Mouse (Mus musculus): ENCODE data around the gene Anks1b. TPM values are rescaled to one million over a fixed set of nuclear protein-coding genes. Genes with fewer than 3 reads are reported as not detected.
A peak's percentile ranks its signal among the peaks of the same experiment; 100 is the strongest.

The Anks1b gene
- polyA plus RNA-seq, 1 experiment from 2014 or later, result 9.7 TPM

- Histone ChIP-seq H3K4me2 (ENCODE audit: low read depth) (no peak overlapping the region), H3K4me3 (ENCODE audit: low read depth, low read length) (no peak overlapping the region), H3K9ac (ENCODE audit: low read length) (no peak overlapping the region), H3K27ac (ENCODE audit: low read depth, low read length) (no peak overlapping the region), H3K4me1 (ENCODE audit: control insufficient read depth, insufficient read depth, low read length) (no peaks in the 10 kb centered on the region), H3K27me3 (ENCODE audit: control insufficient read depth, insufficient read depth, low read length) (no peaks in the 10 kb centered on the region), H3K9me3 (ENCODE audit: control insufficient read depth, low read length) (no peaks in the 10 kb centered on the region), H3K36me3 (ENCODE audit: control insufficient read depth, insufficient read depth, low read length) (no peaks in the 10 kb centered on the region)
- no peak for DNase-seq (ENCODE audit: low spot score)
- 47% methylated on average over 6 of the region's 6 CpGs for WGBS
- ATAC-seq (ENCODE audit: insufficient read depth, low FRiP score, low TSS enrichment), result no peak
These were observed 929.8 kb downstream of the Anks1b start for GRCm38 (mm10) chr10:90803112-90803511.

- Histone ChIP-seq H3K9me3 (ENCODE audit: control insufficient read depth, low read length) (no peaks in the 10 kb centered on the region), H3K4me3 (ENCODE audit: low read depth, low read length) (no peak overlapping the region), H3K27me3 (ENCODE audit: control insufficient read depth, insufficient read depth, low read length) (no peaks in the 10 kb centered on the region), H3K4me2 (ENCODE audit: low read depth) (no peak overlapping the region), H3K4me1 (ENCODE audit: control insufficient read depth, insufficient read depth, low read length) (no peaks in the 10 kb centered on the region), H3K27ac (ENCODE audit: low read depth, low read length) (no peak overlapping the region), H3K9ac (ENCODE audit: low read length) (no peak overlapping the region), H3K36me3 (ENCODE audit: control insufficient read depth, insufficient read depth, low read length) (no peaks in the 10 kb centered on the region)
- ATAC-seq (ENCODE audit: insufficient read depth, low FRiP score, low TSS enrichment), result no peak
- WGBS, result 10% methylated on average over 4 of the region's 4 CpGs
- DNase-seq (ENCODE audit: low spot score), result no peak
These were observed 931.3 kb downstream of the Anks1b start for GRCm38 (mm10) chr10:90804602-90805095.

GRCm38 (mm10) chr10:90808616-90809310 lies 935.5 kb downstream of the Anks1b start:
- ATAC-seq (ENCODE audit: insufficient read depth, low FRiP score, low TSS enrichment) (no peak), DNase-seq (ENCODE audit: low spot score) (no peak)
- H3K4me1 ChIP-seq (ENCODE audit: control insufficient read depth, insufficient read depth, low read length), result no peaks in the 10 kb centered on the region
- H3K9ac ChIP-seq (ENCODE audit: low read length), result no peak overlapping the region
- no peaks in the 10 kb centered on the region for H3K9me3 ChIP-seq (ENCODE audit: control insufficient read depth, low read length)
- H3K27me3 ChIP-seq (ENCODE audit: control insufficient read depth, insufficient read depth, low read length), result no peaks in the 10 kb centered on the region
- no peak overlapping the region for H3K4me2 ChIP-seq (ENCODE audit: low read depth)
- no peak overlapping the region for H3K27ac ChIP-seq (ENCODE audit: low read depth, low read length)
- 88% methylated on average over 8 of the region's 8 CpGs for WGBS
- no peaks in the 10 kb centered on the region for H3K36me3 ChIP-seq (ENCODE audit: control insufficient read depth, insufficient read depth, low read length)
- no peak overlapping the region for H3K4me3 ChIP-seq (ENCODE audit: low read depth, low read length)

GRCm38 (mm10) chr10:90809911-90810590 lies 936.7 kb downstream of the Anks1b start:
- Histone ChIP-seq H3K4me2 (ENCODE audit: low read depth) (no peak overlapping the region), H3K4me1 (ENCODE audit: control insufficient read depth, insufficient read depth, low read length) (no peaks in the 10 kb centered on the region), H3K9ac (ENCODE audit: low read length) (no peak overlapping the region), H3K9me3 (ENCODE audit: control insufficient read depth, low read length) (no peaks in the 10 kb centered on the region), H3K27ac (ENCODE audit: low read depth, low read length) (no peak overlapping the region), H3K4me3 (ENCODE audit: low read depth, low read length) (no peak overlapping the region), H3K36me3 (ENCODE audit: control insufficient read depth, insufficient read depth, low read length) (no peaks in the 10 kb centered on the region), H3K27me3 (ENCODE audit: control insufficient read depth, insufficient read depth, low read length) (no peaks in the 10 kb centered on the region)
- no peak for DNase-seq (ENCODE audit: low spot score)
- no peak for ATAC-seq (ENCODE audit: insufficient read depth, low FRiP score, low TSS enrichment)
- 28% methylated on average over 8 of the region's 8 CpGs for WGBS

GRCm38 (mm10) chr10:90811446-90811845 lies 938.1 kb downstream of the Anks1b start:
- no peaks in the 10 kb centered on the region for H3K27me3 ChIP-seq (ENCODE audit: control insufficient read depth, insufficient read depth, low read length)
- no peaks in the 10 kb centered on the region for H3K4me1 ChIP-seq (ENCODE audit: control insufficient read depth, insufficient read depth, low read length)
- no peaks in the 10 kb centered on the region for H3K36me3 ChIP-seq (ENCODE audit: control insufficient read depth, insufficient read depth, low read length)
- H3K4me3 ChIP-seq (ENCODE audit: low read depth, low read length), result no peak overlapping the region
- no peaks in the 10 kb centered on the region for H3K9me3 ChIP-seq (ENCODE audit: control insufficient read depth, low read length)
- WGBS, result 64% methylated on average over 4 of the region's 4 CpGs
- DNase-seq (ENCODE audit: low spot score) (no peak), ATAC-seq (ENCODE audit: insufficient read depth, low FRiP score, low TSS enrichment) (no peak)
- H3K27ac ChIP-seq (ENCODE audit: low read depth, low read length), result no peak overlapping the region
- H3K4me2 ChIP-seq (ENCODE audit: low read depth), result no peak overlapping the region
- H3K9ac ChIP-seq (ENCODE audit: low read length), result no peak overlapping the region

GRCm38 (mm10) chr10:90813326-90813725 lies 940.0 kb downstream of the Anks1b start:
- ATAC-seq (ENCODE audit: insufficient read depth, low FRiP score, low TSS enrichment) (no peak), DNase-seq (ENCODE audit: low spot score) (no peak)
- H3K4me2 ChIP-seq (ENCODE audit: low read depth), result no peak overlapping the region
- H3K27ac ChIP-seq (ENCODE audit: low read depth, low read length), result no peak overlapping the region
- H3K36me3 ChIP-seq (ENCODE audit: control insufficient read depth, insufficient read depth, low read length), result no peaks in the 10 kb centered on the region
- H3K4me3 ChIP-seq (ENCODE audit: low read depth, low read length), result no peak overlapping the region
- no peaks in the 10 kb centered on the region for H3K4me1 ChIP-seq (ENCODE audit: control insufficient read depth, insufficient read depth, low read length)
- no peaks in the 10 kb centered on the region for H3K27me3 ChIP-seq (ENCODE audit: control insufficient read depth, insufficient read depth, low read length)
- H3K9ac ChIP-seq (ENCODE audit: low read length), result no peak overlapping the region
- 96% methylated on average over 5 of the region's 5 CpGs for WGBS
- no peaks in the 10 kb centered on the region for H3K9me3 ChIP-seq (ENCODE audit: control insufficient read depth, low read length)

- H3K4me1 ChIP-seq (ENCODE audit: control insufficient read depth, insufficient read depth, low read length), result no peaks in the 10 kb centered on the region
- WGBS, result 77% methylated on average over 6 of the region's 6 CpGs
- no peak for ATAC-seq (ENCODE audit: insufficient read depth, low FRiP score, low TSS enrichment)
These were observed 941.1 kb downstream of the Anks1b start for GRCm38 (mm10) chr10:90814412-90814811.

GRCm38 (mm10) chr10:90818246-90818937 lies 945.1 kb downstream of the Anks1b start:
- WGBS, result 28% methylated on average over 10 of the region's 10 CpGs
- DNase-seq (ENCODE audit: low spot score), result peak; percentile 38
- no peak overlapping the region; the same call in 1 of the 2 replicates for H3K9ac ChIP-seq (ENCODE audit: low read length)
- no peak overlapping the region for H3K4me2 ChIP-seq (ENCODE audit: low read depth)
- no peak overlapping the region for H3K4me3 ChIP-seq (ENCODE audit: low read depth, low read length)
- H3K27me3 ChIP-seq (ENCODE audit: control insufficient read depth, insufficient read depth, low read length), result no peaks in the 10 kb centered on the region
- no peaks in the 10 kb centered on the region for H3K36me3 ChIP-seq (ENCODE audit: control insufficient read depth, insufficient read depth, low read length)
- H3K9me3 ChIP-seq (ENCODE audit: control insufficient read depth, low read length), result no peaks in the 10 kb centered on the region
- 0 out of 2 replicates have a peak overlapping the region, but pooled peaks have one; percentile 11 for H3K27ac ChIP-seq (ENCODE audit: low read depth, low read length)
- no peaks in the 10 kb centered on the region for H3K4me1 ChIP-seq (ENCODE audit: control insufficient read depth, insufficient read depth, low read length)
- peak; percentile 75 for ATAC-seq (ENCODE audit: insufficient read depth, low FRiP score, low TSS enrichment)

More at GRCm38 (mm10) chr10:90814412-90814811, 941.1 kb downstream of the Anks1b start:
- Histone ChIP-seq H3K9ac (ENCODE audit: low read length) (no peak overlapping the region), H3K27me3 (ENCODE audit: control insufficient read depth, insufficient read depth, low read length) (no peaks in the 10 kb centered on the region), H3K9me3 (ENCODE audit: control insufficient read depth, low read length) (no peaks in the 10 kb centered on the region), H3K4me3 (ENCODE audit: low read depth, low read length) (no peak overlapping the region), H3K4me2 (ENCODE audit: low read depth) (no peak overlapping the region), H3K27ac (ENCODE audit: low read depth, low read length) (no peak overlapping the region), H3K36me3 (ENCODE audit: control insufficient read depth, insufficient read depth, low read length) (no peaks in the 10 kb centered on the region)
- no peak for DNase-seq (ENCODE audit: low spot score)

Data from neural tube, embryonic 11.5 days (tissue).